Mouse (Mus musculus): ENCODE data around the gene 2410004B18Rik.
"Not testable (repeated sequence)": the region's sequence is repeated elsewhere in the genome, so short reads cannot be mapped to it uniquely, and the experiment has no call there.

Gene 2410004B18Rik

GRCm38 (mm10) chr3:145937505-145938404 lies at the start of gene 2410004B18Rik:
TSS of gene 2410004B18Rik (plus strand) at chr3:145938014.
- DNase-seq (ENCODE audit: low read depth): peak; percentile 96

- DNase-seq (ENCODE audit: low read depth): no peak
These were observed 47.3 kb upstream of the 2410004B18Rik start for GRCm38 (mm10) chr3:145890346-145891132.

GRCm38 (mm10) chr3:145892451-145892850 lies 45.4 kb upstream of the 2410004B18Rik start:
- no peak for DNase-seq (ENCODE audit: low read depth)

- DNase-seq (ENCODE audit: low read depth): no peak
These were observed 43.7 kb upstream of the 2410004B18Rik start for GRCm38 (mm10) chr3:145894131-145894530.

- no peak for DNase-seq (ENCODE audit: low read depth)
These were observed 40.1 kb upstream of the 2410004B18Rik start for GRCm38 (mm10) chr3:145897749-145898148.

- no peak for DNase-seq (ENCODE audit: low read depth)
These were observed 38.0 kb upstream of the 2410004B18Rik start for GRCm38 (mm10) chr3:145899832-145900231.

GRCm38 (mm10) chr3:145903530-145903929 lies 34.3 kb upstream of the 2410004B18Rik start:
- DNase-seq (ENCODE audit: low read depth): no peak

GRCm38 (mm10) chr3:145904850-145905776 lies 32.7 kb upstream of the 2410004B18Rik start:
- DNase-seq (ENCODE audit: low read depth): peak; percentile 68

GRCm38 (mm10) chr3:145906582-145906981 lies 31.2 kb upstream of the 2410004B18Rik start:
- no peak for DNase-seq (ENCODE audit: low read depth)

GRCm38 (mm10) chr3:145912512-145912911 lies 25.3 kb upstream of the 2410004B18Rik start:
- no peak for DNase-seq (ENCODE audit: low read depth)

- DNase-seq (ENCODE audit: low read depth): no peak
These were observed 24.6 kb upstream of the 2410004B18Rik start for GRCm38 (mm10) chr3:145913263-145913662.

GRCm38 (mm10) chr3:145913942-145914341 lies 23.9 kb upstream of the 2410004B18Rik start:
- DNase-seq (ENCODE audit: low read depth): not testable (repeated sequence)

- DNase-seq (ENCODE audit: low read depth): no peak
These were observed 21.4 kb upstream of the 2410004B18Rik start for GRCm38 (mm10) chr3:145916374-145916773.

- peak; percentile 62 for DNase-seq (ENCODE audit: low read depth)
These were observed 21.0 kb upstream of the 2410004B18Rik start for GRCm38 (mm10) chr3:145916826-145917225.

- no peak for DNase-seq (ENCODE audit: low read depth)
These were observed 15.6 kb upstream of the 2410004B18Rik start, which contains the start of gene Bcl10 for GRCm38 (mm10) chr3:145922019-145922854. TSS of gene Bcl10 (plus strand) at chr3:145922804.

GRCm38 (mm10) chr3:145922971-145923370 lies 14.8 kb upstream of the 2410004B18Rik start:
- no peak for DNase-seq (ENCODE audit: low read depth)

- peak; percentile 100 for DNase-seq (ENCODE audit: low read depth)
These were observed 13.8 kb upstream of the 2410004B18Rik start for GRCm38 (mm10) chr3:145923874-145924577.

- peak; percentile 79 for DNase-seq (ENCODE audit: low read depth)
These were observed 13.0 kb upstream of the 2410004B18Rik start for GRCm38 (mm10) chr3:145924649-145925337.

- DNase-seq (ENCODE audit: low read depth): peak; percentile 59
These were observed 12.3 kb upstream of the 2410004B18Rik start for GRCm38 (mm10) chr3:145925506-145925905.

Data from naive thymus-derived CD4-positive, alpha-beta T cell, adult 2 months (primary cell).